Mouse (Mus musculus) T-helper 2 cell (primary cell): ENCODE results near the gene Ager.

Experiments used
- in situ Hi-C: fragments of 300-600 bp; cut with MboI, MseI; formaldehyde crosslinking; loops from one replicate; pipeline ENCODE4 v1.15.1; 2025; ENCODE audit warnings: high pct_unique_total_duplicates

Gene Ager

DNA sequence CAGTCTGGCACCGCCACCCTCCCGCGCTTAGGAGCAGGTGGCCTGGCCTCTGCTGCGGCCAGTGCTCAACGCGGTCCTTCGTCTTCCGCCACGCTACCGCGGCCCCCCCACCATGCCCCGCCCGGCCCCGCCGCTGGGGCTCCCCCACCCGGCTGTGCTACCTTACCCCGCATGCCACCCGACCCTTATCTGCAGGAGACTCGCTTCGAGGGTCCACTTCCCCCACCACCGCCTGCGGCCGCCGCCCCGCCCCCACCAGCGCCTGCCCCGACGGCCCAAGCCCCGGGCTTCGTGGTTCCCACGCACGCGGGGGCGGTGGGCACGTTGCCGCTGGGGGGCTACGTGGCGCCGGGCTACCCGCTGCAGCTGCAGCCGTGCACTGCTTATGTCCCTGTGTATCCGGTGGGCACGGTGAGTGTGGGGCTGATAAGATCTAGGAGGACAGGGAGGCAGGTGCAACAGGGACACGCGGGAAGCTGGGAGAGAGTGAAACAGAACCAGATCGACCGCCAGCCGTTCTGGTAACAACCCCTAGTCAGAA, 33.2 kb downstream of the Ager start:
- in situ Hi-C loops: loop anchor here (10.0 kb wide), 1 partner anchor 1086 kb away; no protein-coding TSS in a partner anchor

DNA sequence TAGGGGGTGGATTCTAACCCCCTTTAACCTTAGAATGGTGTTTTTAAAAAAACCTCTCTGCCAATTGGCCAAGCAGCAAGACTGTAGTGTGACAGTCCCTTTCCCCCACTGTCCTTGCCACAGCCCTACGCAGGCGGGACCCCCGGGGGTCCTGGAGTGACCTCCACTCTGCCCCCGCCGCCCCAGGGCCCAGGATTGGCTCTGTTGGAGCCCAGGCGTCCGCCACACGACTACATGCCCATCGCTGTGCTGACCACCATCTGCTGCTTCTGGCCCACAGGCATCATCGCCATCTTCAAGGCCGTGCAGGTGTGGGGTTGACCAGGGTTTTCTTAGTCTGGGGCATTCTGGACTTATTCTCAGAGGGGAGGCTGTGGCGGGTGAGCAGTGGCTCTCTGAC, 34.0 kb downstream of the Ager start:
- in situ Hi-C loops: loop anchor here (10.0 kb wide), 1 partner anchor 1087 kb away; no protein-coding TSS in a partner anchor

DNA sequence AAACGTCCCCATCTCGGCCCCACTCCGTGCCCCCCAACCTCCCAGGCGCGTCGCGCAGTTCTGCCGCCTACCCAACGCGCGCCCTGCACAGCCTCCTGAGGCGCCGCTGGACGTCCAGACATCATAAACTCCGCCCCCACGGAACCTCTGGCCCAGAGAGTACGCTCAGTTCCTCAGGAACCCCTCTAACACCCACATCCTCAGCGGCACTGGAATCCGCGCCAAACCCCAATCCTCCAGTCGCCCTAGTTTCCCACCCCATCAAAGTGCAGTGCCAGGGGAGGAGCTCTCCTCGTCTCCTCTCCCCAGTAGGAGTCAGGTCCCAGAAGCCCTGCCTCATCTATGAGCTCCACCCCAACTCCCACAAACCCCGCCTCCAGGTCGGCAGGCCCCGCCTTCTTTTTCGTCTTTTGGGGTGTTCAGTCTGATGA, 34.6 kb downstream of the Ager start:
- in situ Hi-C loops: loop anchor here (10.0 kb wide), 1 partner anchor 1087 kb away; no protein-coding TSS in a partner anchor

DNA sequence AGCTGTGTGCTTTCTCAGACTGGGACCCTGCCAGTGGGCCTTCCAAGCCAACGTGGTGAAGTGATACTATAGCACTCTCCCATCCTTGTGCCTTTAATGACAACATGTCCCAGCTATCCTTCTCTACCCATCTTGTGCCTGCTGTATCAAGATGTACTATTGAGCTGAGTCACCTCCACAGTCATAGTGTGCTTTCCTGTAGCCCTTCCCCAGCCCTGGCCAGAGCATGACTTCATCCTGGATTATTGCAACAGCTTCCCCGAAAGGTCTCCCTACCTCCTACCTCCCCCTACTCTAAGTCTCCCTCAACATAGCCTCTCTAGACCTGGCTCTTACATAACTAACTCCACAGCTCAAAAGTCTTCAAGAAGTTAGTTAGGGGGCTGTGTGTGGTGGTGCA, 38.0 kb downstream of the Ager start:
- in situ Hi-C loops: loop anchor here (10.0 kb wide), 1 partner anchor 1091 kb away; no protein-coding TSS in a partner anchor

DNA sequence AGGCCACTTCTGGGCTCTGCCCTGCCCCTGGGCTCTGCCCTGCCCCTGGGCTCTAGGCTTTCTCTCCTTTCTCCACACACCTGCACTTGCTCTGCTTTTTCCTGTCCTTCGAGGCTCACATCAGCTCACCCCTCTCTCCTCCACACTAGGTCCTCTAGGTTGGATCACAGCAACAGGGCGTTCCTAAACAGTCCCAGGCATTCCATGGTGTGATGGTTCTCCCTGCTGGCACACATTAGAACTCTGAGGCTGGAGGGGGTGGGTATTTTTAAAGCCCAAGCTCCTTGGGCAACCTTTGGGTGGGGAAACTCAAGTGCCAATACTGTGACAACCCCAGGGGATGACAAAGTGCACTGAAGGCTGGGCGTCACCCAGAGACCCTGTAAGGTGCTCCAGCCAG, 39.8 kb downstream of the Ager start:
- in situ Hi-C loops: loop anchor here (10.0 kb wide), 1 partner anchor 1093 kb away; no protein-coding TSS in a partner anchor

DNA sequence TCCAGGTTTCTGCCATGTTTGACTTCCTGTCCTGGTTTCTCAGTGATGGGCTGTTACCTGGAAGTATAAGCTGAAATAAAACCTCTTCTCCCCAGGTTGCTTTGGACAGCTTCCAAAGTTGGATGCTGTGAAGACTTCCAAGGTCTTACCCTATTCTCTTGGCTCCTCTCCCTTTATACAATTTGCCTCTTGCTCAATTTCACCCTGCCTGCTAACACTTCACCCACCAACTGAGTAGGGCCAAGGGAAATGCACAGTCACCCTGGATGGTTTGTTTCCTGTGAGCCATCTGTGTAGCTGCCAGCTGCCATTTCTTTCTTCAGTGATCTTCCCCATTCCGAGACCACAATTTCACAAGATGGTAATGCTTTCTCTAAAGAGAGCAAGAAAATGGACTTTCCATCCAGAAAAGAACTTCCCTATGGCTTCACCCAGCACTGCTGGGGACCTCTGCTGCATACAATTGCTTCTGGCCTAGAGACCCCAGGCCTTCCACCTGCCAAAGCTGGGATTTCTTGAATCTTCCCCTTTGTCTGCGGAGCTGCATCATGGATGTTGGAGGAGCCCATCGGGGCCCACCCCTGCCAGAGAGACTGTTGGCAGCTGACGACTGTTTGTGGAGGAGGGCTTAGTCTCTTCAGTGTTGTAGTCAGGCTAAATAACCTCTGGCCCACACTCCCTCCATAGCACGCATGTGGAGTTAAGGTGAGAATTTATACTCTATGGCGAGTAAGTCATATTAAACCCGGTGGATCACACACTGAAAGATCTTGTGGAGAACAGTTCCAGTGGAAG, 42.0 kb downstream of the Ager start:
- in situ Hi-C loops: loop anchor here (10.0 kb wide), 1 partner anchor 1095 kb away; no protein-coding TSS in a partner anchor

DNA sequence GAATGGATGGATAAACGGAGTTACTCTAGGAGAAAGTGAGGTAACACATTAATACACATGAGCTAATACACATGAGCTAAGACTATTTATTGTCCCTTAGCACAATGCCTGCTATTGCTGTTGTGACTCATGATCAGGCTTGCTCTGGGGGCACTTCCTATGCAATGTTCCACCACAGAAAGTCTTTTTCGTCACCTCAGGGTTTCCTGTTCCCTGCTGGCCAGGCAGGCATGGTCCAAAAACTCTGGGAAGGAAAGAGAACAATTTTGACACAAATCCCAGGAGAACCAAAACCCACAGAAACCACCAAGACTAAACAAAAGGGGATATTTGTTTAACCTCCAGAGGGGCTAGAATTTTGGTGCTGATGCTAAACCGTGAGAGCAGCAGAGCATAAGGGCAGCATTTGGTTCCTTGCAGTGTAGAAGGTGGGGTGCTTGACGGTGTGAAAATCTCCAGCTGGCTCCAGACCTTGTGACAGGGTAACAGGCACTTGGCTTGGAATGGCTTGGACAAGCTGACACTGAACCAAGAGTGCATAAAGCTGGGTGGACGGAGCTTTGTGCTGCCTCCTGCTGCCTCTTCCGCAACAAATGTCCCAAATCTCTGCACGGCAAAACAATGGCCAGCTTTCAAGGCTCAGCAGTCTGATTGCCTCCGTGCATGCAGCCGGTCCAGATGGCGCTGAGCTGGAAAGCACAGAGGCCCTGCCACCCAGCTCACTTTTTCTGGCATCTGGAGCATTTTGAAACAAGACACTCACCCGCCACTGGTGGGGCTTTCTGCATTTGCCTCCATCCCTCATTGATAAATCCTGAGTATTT, 43.3 kb downstream of the Ager start:
- in situ Hi-C loops: no loop called here

DNA sequence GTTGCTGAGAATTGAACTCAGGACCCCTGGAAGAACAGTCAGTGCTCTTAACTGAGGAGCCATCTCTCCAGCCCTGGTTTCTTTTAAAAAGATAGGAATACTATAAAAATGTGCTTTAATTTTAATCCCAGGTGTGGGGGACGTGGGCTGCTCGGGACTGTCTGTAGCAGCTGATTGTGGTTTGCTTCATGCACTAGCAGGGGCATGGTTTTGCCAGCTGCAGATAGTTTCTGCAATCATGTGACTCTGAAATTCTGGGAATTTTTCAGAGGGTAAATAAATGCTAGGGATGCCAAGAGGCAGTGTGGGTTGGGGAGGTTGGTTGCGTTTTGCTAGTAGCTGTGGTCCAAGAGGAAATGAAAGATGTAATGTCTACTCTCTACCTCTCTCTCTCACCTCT, 44.3 kb downstream of the Ager start:
- in situ Hi-C loops: no loop called here

DNA sequence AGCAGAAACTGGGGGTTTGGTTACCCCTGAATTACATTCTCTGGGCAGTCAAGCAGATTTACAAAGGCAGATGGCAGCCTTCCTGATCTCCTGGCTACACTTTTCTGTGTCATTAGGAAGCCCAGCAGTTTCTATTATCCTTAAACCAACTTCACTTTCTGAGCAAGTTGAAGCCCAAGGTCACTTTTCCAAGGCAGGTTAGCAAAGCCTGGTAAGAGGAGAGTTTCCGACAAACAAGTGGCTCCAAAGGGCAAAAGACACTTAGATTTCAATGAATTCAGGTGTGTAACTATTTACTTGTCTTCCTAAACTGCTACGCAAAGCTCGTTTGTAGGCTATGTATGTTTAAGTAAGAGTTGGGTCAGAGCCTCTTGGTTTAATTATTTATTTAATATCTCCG, 45.7 kb downstream of the Ager start:
- in situ Hi-C loops: no loop called here

DNA sequence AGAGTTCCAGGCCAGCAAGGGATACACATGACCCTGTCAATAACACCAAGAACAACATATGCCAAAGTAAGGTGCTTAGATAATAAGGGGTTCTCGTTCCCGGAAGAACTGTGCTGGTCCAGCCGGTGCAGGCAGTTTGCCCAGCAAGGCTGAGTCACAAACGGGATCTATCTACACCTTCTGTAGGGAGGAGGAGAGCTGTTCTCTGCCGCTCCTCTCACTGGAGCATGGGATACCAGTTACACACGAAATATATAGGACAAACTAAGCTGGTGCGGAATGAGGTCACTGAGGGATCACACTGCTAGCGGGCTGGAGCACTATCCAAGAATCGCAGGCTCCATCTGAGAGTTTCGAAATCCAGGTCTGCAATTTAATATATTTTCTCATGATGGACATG, 46.3 kb downstream of the Ager start:
- in situ Hi-C loops: no loop called here

DNA sequence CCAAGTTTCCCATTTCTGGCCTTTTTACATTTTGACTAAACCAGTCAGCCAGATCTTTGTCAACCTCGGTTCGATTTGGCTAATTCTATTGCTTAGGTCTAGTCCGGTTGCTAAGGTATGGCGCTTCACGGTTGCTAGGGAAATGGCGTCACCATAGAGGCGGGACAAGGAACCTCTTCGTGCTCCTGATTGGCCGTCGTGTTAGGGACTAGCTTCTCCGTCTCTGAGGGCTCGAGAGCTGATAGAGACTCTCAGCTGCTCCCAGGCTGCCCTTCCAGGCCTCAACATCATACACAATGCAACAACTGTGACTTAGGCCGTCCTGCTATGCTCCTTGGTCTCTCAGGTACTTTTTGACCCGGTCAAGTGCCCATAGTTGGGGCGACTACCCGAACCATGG, 46.9 kb downstream of the Ager start, which contains the start of gene Fkbpl:
Gene Fkbpl, plus strand, starts transcription at position 157 of the 400 bp plus-strand sequence.
- in situ Hi-C loops: no loop called here

DNA sequence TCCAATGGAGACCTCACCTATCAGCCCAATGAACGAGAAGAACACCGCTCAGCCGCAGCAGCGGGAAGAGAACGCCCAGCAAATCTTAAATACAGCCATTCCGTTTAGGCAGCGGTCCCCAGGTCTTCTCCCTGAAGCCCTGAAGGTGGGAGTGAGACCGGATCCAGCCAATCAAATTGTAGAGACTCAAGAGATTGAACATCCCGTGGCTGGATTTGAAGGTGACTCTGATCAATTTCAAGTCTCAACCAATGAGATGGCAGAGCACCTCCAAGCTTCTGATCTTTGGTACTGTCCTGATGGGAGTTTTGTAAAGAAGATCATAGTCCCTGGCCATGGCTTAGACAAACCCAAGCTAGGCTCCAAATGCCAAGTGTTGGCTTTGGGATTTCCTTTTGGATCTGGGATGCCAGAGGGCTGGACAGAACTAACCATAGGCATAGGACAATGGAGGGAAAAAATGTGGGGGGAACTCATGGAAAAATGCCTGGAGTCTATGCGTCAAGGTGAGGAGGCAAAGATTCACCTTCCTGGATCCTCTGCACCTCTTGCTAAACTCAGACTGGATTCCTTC, 47.7 kb downstream of the Ager start:
- in situ Hi-C loops: no loop called here

DNA sequence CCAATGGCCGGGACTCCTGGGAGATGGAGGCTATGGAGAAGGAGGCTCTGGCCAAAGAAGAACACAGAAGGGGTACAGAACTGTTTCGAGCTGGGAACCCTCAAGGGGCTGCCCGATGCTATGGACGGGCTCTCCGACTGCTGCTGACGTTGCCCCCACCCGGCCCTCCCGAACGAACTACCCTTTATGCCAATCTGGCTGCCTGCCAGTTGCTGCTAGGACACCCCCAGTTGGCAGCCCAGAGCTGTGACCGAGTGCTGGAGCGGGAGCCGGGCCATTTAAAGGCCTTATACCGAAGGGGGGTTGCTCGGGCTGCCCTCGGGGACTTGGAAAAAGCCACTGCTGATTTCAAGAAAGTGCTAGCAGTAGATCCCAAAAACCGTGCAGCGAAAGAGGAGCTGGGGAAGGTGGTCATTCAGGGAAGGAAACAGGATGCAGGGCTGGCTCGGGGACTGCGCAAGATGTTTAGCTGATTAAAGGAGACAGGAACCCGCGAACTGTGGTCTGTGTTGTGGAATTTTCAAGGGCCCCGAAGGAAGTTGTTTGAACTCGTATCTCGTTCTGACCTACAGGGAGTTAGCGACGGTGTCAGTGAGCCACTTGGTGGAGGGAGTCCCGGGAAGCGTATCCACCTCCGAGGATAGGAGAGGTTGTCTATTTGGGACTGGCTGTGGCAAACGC, 48.3 kb downstream of the Ager start:
- in situ Hi-C loops: no loop called here

DNA sequence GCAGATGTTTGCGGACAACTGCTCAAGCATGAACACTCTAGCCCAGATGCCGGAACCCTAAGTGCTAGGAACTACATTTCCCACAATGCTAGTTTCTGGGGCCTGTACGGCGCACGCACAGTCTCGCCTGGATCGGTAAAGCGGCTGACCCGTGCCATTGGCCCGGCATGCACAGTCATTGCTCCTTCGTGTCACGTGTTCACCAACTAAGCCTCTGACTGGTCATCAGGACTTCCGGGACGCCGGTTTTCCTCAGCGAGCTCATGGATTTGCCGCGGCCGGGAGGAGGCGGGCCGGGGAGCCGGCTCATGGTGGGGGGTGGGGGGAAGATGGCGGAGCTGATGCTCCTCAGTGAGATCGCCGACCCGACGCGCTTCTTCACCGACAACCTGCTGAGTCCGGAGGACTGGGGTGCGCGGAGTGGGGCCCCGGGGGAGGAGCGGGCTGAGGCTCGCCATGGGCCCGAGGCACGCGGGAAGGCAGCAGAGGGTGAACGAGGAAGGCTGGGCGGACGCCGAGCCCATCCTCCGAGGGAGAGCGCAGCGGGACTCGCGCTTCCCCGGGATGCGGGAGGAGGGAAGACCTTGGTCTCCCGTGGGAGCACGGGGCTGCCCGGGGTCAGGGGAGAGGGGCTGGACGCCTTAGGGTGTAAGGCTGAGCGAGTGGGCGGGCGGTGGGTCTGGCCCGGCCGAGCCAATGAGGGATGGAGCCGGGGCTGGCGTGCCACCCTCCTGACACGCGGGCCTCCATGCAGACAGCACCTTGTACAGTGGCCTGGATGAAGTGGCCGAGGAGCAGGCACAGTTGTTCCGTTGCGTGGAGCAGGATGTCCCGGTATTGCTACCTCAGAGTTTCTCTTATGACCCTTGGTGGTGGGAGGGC, 49.5 kb downstream of the Ager start, which contains the start of gene Atf6b:
Gene Atf6b, plus strand, starts transcription at position 241 of the 882 bp plus-strand sequence.
- in situ Hi-C loops: no loop called here

DNA sequence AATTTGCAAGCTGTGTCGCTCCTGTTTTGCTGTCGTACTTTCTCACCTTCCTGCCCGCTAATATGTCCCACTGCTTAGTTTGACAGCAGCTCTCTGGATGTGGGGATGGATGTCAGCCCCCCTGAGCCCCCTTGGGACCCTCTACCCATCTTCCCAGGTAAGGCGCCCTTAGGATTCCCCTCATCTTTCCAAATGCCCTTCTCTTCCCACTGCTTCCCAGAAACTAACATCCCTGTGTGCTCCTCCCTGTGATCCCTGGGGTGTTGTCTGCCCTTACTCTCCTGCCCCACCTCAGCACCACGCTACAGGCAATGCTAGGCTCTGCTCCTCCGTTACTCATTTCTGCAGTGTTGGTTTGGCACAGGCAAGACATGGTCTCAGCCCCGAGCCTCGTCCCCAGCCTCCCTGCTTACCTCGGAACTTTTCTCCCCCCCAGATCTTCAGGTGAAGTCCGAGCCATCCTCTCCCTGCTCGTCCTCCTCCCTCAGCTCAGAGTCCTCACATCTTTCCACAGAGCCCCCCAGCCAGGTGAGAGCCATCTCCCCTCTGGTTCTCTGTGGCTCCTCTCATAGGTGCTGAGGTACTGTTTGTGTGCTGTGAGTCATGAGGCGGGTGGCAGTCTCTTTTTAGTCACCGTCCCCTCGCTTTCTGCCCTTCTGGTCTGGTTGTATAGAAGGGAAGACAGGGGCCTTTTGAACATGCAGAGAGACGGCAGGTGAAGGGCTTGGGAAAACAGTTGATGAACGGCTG, 50.7 kb downstream of the Ager start:
- in situ Hi-C loops: no loop called here

DNA sequence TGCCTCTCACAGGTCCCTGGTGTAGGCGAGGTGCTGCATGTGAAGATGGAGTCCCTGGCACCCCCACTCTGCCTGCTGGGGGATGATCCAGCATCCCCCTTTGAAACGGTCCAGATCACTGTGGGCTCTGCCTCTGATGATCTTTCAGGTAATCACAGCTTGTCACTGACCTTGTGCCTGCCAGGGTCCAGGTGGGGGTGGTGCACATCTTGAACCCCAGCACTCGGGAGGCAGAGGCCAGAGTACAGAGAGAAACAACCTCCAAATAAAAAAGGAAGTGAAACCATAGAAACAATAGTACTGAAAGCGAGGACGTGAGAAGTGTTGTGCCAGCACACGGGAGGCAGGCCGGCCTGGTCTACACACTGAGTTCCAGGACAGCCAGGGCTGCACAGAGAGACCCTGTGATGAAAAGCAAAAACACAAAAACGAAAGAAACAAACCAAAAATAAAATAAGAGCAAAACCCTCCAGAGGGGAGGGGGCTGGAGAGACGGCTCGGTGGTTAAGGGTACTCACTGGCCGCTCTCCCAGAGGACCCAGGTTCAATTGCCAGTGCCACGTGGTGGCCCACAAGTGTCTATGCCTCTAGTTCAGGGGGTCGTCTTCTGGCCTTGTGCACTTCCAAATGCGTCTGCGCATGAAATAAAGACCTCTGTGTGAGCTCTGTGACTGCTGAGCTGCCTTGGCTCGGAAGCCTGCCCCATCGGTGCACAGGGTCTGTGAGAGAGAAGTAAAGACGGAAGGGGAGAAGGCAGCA, 51.6 kb downstream of the Ager start:
- in situ Hi-C loops: no loop called here
